Mouse (Mus musculus) adipose tissue, adult 10 weeks (tissue): Measurements from ENCODE around the gene Tgm4. TPM values are rescaled to one million over a fixed set of nuclear protein-coding genes. Genes with fewer than 3 reads are reported as not detected.

Source experiments
- polyA plus RNA-seq: library from polyadenylated mRNA; stranded (reverse); fragments of 350-450 nt; fragmentation: Illumina TruSeq; extraction: RNeasy Lipid Tissue Mini Kit (QIAGEN cat#74804); gene quantifications from one replicate; pipeline ENCODE4 v1.2.3, GENCODE M21; 2014; ENCODE audit warnings: low read depth, low replicate concordance

Tgm4 gene
- polyA plus RNA-seq: 0.84 TPM

DNA sequence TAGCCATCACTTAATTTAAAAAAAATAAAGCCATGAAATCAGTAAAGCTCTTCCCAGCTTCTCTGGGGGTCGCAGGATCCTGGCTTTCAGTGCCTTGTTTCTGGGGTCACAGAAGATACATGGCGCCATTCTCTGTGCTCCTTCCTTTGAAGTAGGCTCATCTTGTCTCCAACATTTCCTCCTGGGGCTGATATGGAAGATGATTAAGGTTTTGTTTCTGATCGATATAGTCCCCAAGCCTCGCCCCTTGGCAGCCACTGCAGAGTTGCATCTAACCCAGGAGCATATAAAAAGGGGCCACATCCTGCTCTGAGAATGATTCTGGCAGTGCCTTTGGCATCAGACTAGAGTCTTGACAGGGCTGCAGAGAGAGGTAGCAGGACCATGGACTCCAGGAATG lies at the start of gene Tgm4:
Tgm4 (plus strand) TSS at position 301 of the 400 bp plus-strand sequence.

GRCm38 (mm10) chr9:123020995-123021631 lies 13.4 kb upstream of the Tgm4 start, which contains the start of gene Tmem42:
Tmem42 (plus strand) TSS chr9:123021326.

GRCm38 (mm10) chr9:123112805-123113521 lies 78.4 kb downstream of the Tgm4 start, which contains the start of the genes Zdhhc3 and Exosc7:
Zdhhc3 (minus strand) TSS chr9:123113205.
Exosc7 (plus strand) TSS chr9:123113215.

Other genes with a start within 250 kb of the Tgm4 start
- gene Tcaim, start 229.2 kb upstream of the Tgm4 start, polyA plus RNA-seq: 8.5 TPM
- not detected for gene Gm35549, start 190.7 kb upstream of the Tgm4 start, polyA plus RNA-seq
- 54.5 TPM for gene Zfp445, start 168.7 kb upstream of the Tgm4 start, polyA plus RNA-seq
- 21.1 TPM for gene Zkscan7, start 149.0 kb upstream of the Tgm4 start, polyA plus RNA-seq
- gene Zfp105, start 111.7 kb upstream of the Tgm4 start, polyA plus RNA-seq: 6.3 TPM
- gene 1110059G10Rik, start 83.7 kb upstream of the Tgm4 start, polyA plus RNA-seq: 19.2 TPM
- 2.4 TPM for gene Kif15, start 83.7 kb upstream of the Tgm4 start, polyA plus RNA-seq
- 19.9 TPM for gene Tmem42, start 13.4 kb upstream of the Tgm4 start, polyA plus RNA-seq
- 47.6 TPM for gene Zdhhc3, start 78.5 kb downstream of the Tgm4 start, polyA plus RNA-seq
- gene Exosc7, start 78.5 kb downstream of the Tgm4 start, polyA plus RNA-seq: 31.2 TPM
- 189 TPM for gene Clec3b, start 116.2 kb downstream of the Tgm4 start, polyA plus RNA-seq
- gene Cdcp1, start 181.3 kb downstream of the Tgm4 start, polyA plus RNA-seq: 26.7 TPM
- 9.0 TPM for gene Tmem158, start 226.0 kb downstream of the Tgm4 start, polyA plus RNA-seq